Mouse (Mus musculus) lung, postnatal 0 days (tissue): ENCODE measurements around the gene Lce1h.

Experiments used
- CTCF ChIP-seq: IDR thresholded peaks from 2 replicates; pipeline ENCODE4 v1.5.1; 2016; ENCODE audit warnings: antibody characterized with exemption, mild to moderate bottlenecking
- EP300 ChIP-seq: IDR thresholded peaks from 2 replicates; pipeline ENCODE4 v1.6.1; 2016; ENCODE audit warnings: antibody characterized with exemption, mild to moderate bottlenecking, control low read depth

DNA sequence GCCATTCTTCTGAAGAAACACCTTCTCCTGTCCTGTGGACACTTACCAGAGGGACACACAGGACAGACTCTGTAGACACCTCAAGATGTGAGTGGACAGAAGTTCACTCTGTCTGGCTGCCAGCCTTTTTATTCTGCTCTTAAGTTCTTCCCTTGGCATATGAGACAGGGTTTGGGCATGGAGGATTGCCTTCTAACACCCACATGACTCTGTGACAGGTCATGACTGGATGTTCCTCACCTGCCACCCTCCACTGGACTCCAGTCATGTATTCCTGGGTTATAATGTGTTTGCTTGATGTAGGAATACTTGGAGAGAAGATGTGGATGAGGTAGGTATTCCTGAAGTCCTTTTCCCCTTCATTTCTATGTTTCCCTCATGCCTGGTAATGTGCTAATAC, 42.9 kb upstream of the Lce1h start, which contains the start of gene Lce1k:
- TF ChIP-seq CTCF (no peak), EP300 (no peak)
